Mouse (Mus musculus) G1E (cell line): ENCODE results near the gene Taf1. TPM values are rescaled to one million over a fixed set of nuclear protein-coding genes. Genes with fewer than 3 reads are reported as not detected.
"Not testable (repeated sequence)": the region's sequence is repeated elsewhere in the genome, so short reads cannot be mapped to it uniquely, and the experiment has no call there.

Source experiments
- ATAC-seq: 2 replicates; pipeline ENCODE4 v1.8.0; 2016; ENCODE audit warnings: mild to moderate bottlenecking; ENCODE audit not compliant: insufficient number of reproducible peaks, poor library complexity, low FRiP score, severe bottlenecking; ENCODE audit errors: extremely low read depth
- DNase-seq: peaks from one replicate; pipeline ENCODE4 v3.0.0; 2012; ENCODE audit warnings: low spot score
- H3K27me3 ChIP-seq: 2 replicates; pipeline ENCODE4 v1.6.1; 2012; ENCODE audit warnings: mild to moderate bottlenecking, low read length, inconsistent platforms; ENCODE audit not compliant: insufficient read depth
- H3K36me3 ChIP-seq: replicated peaks from 2 replicates; pipeline ENCODE3; 2012; ENCODE audit warnings: mild to moderate bottlenecking, inconsistent platforms
- H3K4me1 ChIP-seq: 2 replicates; pipeline ENCODE4 v1.6.1; 2012; ENCODE audit warnings: low read depth, low read length, inconsistent platforms, mixed read lengths; ENCODE audit not compliant: insufficient read depth
- H3K4me3 ChIP-seq: 2 replicates; pipeline ENCODE4 v1.5.1; 2012; ENCODE audit warnings: low read depth, mild to moderate bottlenecking, inconsistent platforms, low read length, moderate library complexity, mixed read lengths
- H3K9me3 ChIP-seq: replicated peaks from 2 replicates; pipeline ENCODE4 v1.6.1; 2012; ENCODE audit warnings: inconsistent platforms
- CTCF ChIP-seq: IDR thresholded peaks from 2 replicates; pipeline ENCODE4 v1.5.1; 2012; ENCODE audit warnings: low read depth, low read length, inconsistent platforms, mixed read lengths
- GATA1 ChIP-seq: IDR thresholded peaks from 2 replicates; pipeline ENCODE4 v1.6.1; 2012; ENCODE audit warnings: borderline replicate concordance, low read length, inconsistent platforms, mixed read lengths
- GATA2 ChIP-seq: IDR thresholded peaks from 2 replicates; pipeline ENCODE4 v1.6.1; 2012; ENCODE audit warnings: low read depth, low read length, inconsistent platforms, borderline replicate concordance
- POLR2AphosphoS5 ChIP-seq: IDR thresholded peaks from 2 replicates; pipeline ENCODE4 v1.6.1; 2012; ENCODE audit warnings: low read depth, low read length, inconsistent platforms; ENCODE audit not compliant: insufficient replicate concordance
- TAL1 ChIP-seq: conservative IDR thresholded peaks from 2 replicates; pipeline ENCODE4 v1.6.1; 2012; ENCODE audit warnings: low read depth, low read length, inconsistent platforms, mixed read lengths
- polyA plus RNA-seq: library from polyadenylated mRNA; stranded (reverse); fragments of >175 nt; gene quantifications from 2 replicates; pipeline ENCODE4 v1.2.3, GENCODE M21; 2012
- total RNA-seq, 2 experiments: library from RNA; stranded (forward) in 1 of 2; stranded (reverse) in 1 of 2; fragments of 200-1000 nt in 1 of 2; fragments of >200 nt in 1 of 2; fragmentation: Nextera tagmentation in 1 of 2; gene quantifications; 2 replicates each; pipeline ENCODE4 v1.2.3; 2014 to 2017

Taf1 gene
- total RNA-seq (2014; fragmentation: Nextera tagmentation) = 141 and 150 TPM in 2 replicates
- 114 and 141 TPM in 2 replicates for total RNA-seq (2017)
- polyA plus RNA-seq = 5.8 and 7.4 TPM in 2 replicates

DNA sequence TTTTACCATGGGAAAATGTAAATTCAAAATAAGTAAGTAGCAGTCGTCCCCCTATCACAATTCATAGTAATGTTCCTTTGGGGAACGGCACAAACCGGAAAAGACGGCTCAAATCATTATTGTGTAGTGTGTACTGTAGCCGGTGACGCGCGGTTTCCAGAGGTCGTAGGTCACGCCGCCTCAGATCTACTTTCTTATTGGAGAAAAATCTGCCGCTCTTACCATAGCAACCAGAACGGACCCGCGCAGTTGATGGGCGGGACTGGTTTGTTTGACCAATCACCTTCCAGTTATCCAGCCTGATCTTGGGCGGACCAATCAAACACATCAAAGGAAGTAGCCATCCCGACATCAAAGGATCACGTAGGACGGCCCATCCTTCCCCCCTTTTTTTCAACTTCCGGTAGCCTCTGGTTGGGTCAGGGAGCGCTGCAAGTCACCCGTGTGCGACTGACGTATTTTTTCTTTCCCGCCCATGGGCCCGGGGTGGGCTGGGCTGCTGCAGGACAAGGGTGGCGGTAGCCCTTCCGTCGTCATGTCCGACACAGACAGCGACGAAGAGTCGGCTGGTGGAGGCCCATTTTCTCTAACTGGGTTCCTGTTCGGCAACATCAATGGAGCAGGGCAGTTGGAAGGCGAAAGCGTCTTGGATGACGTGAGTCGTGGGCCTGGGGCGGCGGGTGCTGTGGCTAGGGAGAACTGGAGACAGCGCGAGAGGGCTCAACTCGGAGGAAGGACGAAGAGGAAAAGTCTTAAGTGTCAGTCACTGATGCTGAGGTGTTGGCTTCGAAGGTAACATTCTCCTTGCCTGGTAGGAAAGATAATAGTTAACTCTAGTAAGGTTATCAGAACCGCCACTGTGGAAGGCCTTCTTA is at the start of gene Taf1:
Gene Taf1, plus strand, starts transcription at position 388 of the 875 bp plus-strand sequence.
- ATAC-seq (peak; percentile 92), DNase-seq (peak; percentile 75)
- Histone ChIP-seq H3K27me3 (no peaks in the 10 kb centered on the region), H3K4me1 (peaks cover 16% of the 10 kb centered on the region; the same call in 1 of the 2 replicates), H3K4me3 (peak within 1 kb of the TSS; percentile 75), H3K36me3 (peaks cover 42% of the 10 kb centered on the region), H3K9me3 (no peaks in the 10 kb centered on the region)
- no peak for TF ChIP-seq GATA2
- TF ChIP-seq POLR2AphosphoS5 = no peak
- TF ChIP-seq TAL1 = no peak
- TF ChIP-seq GATA1 = no peak
- no peak for TF ChIP-seq CTCF

DNA sequence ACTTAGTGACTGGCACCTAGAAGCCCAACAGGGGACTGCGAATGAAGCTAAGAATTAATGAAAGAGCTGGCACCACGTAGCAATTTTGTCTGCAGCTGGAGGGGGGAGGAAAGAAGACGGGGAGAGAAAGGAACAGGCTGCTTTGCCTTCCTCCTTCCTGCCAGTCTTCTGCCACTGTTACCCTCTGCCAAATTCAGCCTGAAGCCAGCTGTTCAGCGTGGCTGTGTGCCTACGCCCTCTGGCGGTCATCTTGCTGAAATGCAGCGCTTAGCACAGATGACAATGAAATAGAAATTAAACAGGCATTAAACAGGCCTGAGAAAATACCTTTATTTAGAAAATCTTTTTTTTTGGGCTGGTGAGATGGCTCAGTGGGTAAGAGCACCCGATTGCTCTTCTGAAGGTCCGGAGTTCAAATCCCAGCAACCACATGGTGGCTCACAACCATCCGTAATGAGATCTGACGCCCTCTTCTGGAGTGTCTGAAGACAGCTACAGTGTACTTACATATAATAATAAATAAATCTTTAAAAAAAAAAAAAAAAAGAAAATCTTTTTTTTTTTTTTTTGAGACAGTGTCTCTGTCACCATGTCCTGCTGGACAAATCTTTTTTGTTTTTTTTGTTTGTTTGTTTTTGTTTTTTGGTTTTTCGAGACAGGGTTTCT is 45.9 kb upstream of the Taf1 start:
- not testable (repeated sequence) for H3K4me1 ChIP-seq, H3K36me3 ChIP-seq, H3K27me3 ChIP-seq, DNase-seq, H3K9me3 ChIP-seq, H3K4me3 ChIP-seq, ATAC-seq
- peak; percentile 56 for TF ChIP-seq CTCF

DNA sequence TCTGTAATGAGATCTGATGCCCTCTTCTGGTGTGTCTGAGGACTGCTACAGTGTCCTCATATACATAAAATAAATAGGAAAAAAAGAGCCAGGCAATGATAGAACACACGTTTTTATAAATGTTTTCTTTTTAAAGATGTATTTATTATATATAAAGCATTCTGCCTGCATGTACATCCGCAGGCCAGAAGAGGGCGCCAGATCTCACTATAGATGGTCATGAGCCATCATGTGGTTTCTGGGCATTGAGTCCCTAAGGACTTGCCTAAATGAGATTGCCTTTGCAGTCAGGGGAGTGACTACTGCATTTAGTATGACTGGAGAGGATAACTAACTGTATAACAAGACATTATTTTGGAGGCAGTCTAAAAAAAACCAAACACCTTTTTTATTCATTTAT is 27.9 kb upstream of the Taf1 start:
- H3K27me3 ChIP-seq = no peaks in the 10 kb centered on the region
- no peak for DNase-seq
- no peak for ATAC-seq

DNA sequence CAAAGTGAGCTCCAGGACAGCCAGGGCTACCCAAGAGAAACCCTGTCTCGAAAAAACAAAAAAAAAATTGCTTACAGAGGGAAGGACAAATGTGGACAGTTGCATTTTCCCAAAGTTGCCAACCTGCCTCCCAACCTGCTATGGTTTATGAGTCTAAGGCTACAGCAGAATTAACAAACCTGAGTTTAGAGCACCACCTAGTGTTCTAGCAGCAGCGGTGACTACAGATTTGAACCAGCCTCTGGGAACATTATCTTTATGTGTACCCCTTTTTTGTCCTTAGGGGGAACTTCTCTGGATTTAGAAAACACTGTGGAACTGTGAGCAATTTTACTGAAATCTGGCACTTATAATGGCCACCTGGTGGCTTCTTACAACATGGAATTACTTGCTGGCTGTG is 16.8 kb upstream of the Taf1 start:
- H3K27me3 ChIP-seq = 0 out of 2 replicates have a peak, but pooled peaks cover 5% of the 10 kb centered on the region
- DNase-seq (no peak), ATAC-seq (no peak)
- H3K4me1 ChIP-seq = no peaks in the 10 kb centered on the region
- H3K9me3 ChIP-seq = no peaks in the 10 kb centered on the region
- no peaks in the 10 kb centered on the region for H3K36me3 ChIP-seq
- no peak overlapping the region for H3K4me3 ChIP-seq
- TF ChIP-seq CTCF (no peak), GATA2 (no peak), POLR2AphosphoS5 (no peak), GATA1 (no peak), TAL1 (no peak)

More for the DNA sequence above, 27.9 kb upstream of the Taf1 start:
- H3K4me1 ChIP-seq = no peaks in the 10 kb centered on the region
- no peak for TF ChIP-seq TAL1
- TF ChIP-seq CTCF = peak; percentile 27
- no peaks in the 10 kb centered on the region for H3K9me3 ChIP-seq
- H3K36me3 ChIP-seq = no peaks in the 10 kb centered on the region
- H3K4me3 ChIP-seq = no peak overlapping the region

DNA sequence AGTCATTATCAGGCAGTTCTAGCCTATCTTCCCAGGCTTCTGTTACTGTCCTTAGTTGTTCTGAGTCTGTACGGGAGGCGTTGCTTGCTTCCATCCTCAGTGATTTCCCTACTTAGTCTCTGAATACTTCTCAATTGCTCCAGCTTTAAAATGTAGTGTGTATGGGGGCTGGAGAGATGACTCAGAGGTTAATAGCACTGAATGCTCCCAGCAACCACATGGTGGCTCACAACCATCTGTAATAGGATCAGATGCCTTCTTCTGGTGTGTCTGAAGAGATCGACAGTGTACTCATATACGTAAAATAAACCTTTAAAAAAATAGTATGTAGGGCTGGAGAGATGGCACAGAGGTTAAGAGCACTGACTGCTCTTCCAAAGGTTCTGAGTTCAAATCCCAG is 14.5 kb upstream of the Taf1 start:
- H3K4me1 ChIP-seq = peaks cover 2% of the 10 kb centered on the region; the same call in 1 of the 2 replicates
- DNase-seq (no peak), ATAC-seq (no peak)
- H3K4me3 ChIP-seq = no peak overlapping the region
- 0 out of 2 replicates have a peak, but pooled peaks cover 5% of the 10 kb centered on the region for H3K27me3 ChIP-seq
- TF ChIP-seq POLR2AphosphoS5 = no peak
- TF ChIP-seq GATA2 = no peak
- TF ChIP-seq GATA1 = no peak
- no peak for TF ChIP-seq TAL1
- TF ChIP-seq CTCF = no peak
- H3K9me3 ChIP-seq = no peaks in the 10 kb centered on the region
- H3K36me3 ChIP-seq = no peaks in the 10 kb centered on the region

DNA sequence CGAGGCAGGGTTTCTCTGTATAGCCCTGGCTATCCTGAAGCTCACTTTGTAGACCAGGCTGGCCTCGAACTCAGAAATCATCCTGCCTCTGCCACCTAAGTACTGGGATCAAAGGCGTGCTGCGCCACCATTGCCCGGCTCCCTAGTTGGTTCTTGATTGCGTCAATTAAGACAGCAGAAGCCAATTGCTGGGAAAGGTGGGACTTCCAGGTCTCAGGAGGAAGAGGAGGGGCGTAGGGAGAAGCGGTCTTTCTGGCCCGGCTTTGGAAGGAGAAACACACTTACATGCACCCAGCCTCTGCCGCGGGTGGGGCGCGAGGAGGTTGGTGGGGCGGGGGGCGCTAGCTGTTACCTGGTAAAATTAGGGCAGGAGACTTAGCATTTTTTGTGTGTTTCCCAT is 10.5 kb upstream of the Taf1 start:
- ATAC-seq (peak; percentile 80), DNase-seq (peak; percentile 74)
- Histone ChIP-seq H3K4me1 (peaks cover 7% of the 10 kb centered on the region; the same call in 1 of the 2 replicates), H3K27me3 (0 out of 2 replicates have a peak, but pooled peaks cover 5% of the 10 kb centered on the region), H3K4me3 (peak overlapping the region; percentile 71), H3K9me3 (no peaks in the 10 kb centered on the region), H3K36me3 (no peaks in the 10 kb centered on the region)
- TF ChIP-seq GATA2 = no peak
- no peak for TF ChIP-seq POLR2AphosphoS5
- TF ChIP-seq GATA1 = no peak
- TF ChIP-seq TAL1 = no peak
- TF ChIP-seq CTCF = no peak

DNA sequence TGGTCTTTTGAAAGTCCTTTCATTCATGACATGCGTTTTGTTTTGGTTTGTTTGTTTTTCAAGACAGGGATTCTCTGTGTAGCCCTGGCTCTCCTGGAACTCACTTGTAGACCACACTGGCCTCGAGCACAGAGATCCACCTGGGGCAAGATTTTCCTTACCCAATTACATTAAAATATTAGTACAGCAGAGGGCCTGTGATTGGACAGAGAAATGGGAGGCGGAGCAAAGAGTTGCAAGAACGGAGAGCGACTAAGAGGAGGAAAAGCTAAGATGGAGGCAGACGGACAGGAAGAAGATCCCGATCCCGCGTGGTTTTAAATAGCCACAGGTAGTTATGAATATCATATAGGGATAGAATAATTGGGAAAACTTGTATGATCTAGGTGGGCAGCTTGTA is 5.2 kb upstream of the Taf1 start:
- Histone ChIP-seq H3K9me3 (no peaks in the 10 kb centered on the region), H3K36me3 (peaks cover 15% of the 10 kb centered on the region), H3K27me3 (no peaks in the 10 kb centered on the region), H3K4me1 (peaks cover 18% of the 10 kb centered on the region; the same call in 1 of the 2 replicates), H3K4me3 (peak overlapping the region; percentile 71)
- ATAC-seq = peak; percentile 73
- TF ChIP-seq CTCF (no peak), POLR2AphosphoS5 (no peak), GATA2 (no peak), TAL1 (no peak), GATA1 (no peak)
- peak; percentile 47 for DNase-seq
